Mouse (Mus musculus): ENCODE data around the gene Edc4.
"Not testable (repeated sequence)": the region's sequence is repeated elsewhere in the genome, so short reads cannot be mapped to it uniquely, and the experiment has no call there.

The Edc4 gene

GRCm38 (mm10) chr8:105880754-105881520 lies at the start of gene Edc4:
TSS of gene Edc4 (plus strand) at chr8:105880881.
- peak; percentile 84 for DNase-seq (ENCODE audit: low spot score in 2 of 2)

DNA sequence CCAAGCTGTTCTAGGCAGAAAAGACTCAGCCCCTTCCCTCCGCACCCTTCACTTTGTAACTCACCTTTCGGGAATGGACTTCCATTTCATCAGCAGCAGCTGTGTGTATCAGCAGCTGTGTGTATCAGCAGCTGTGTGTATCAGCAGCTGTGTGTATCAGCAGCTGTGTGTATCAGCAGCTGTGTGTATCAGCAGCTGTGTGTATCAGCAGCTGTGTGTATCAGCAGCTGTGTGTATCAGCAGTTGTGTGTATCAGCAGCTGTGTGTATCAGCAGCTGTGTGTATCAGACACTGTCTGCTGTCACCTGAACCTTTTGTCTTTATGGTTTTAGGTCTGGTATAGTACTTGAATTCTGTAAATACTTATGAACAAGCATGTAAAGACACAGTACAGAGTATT lies 46.9 kb upstream of the Edc4 start:
- DNase-seq (ENCODE audit: low spot score in 2 of 2), result not testable (repeated sequence)

- peak; percentile 67 to 76 for DNase-seq (ENCODE audit: low spot score in 2 of 2)
These were observed 45.4 kb upstream of the Edc4 start for GRCm38 (mm10) chr8:105835318-105835717.

- no peak for DNase-seq (ENCODE audit: low spot score in 2 of 2)
These were observed 43.7 kb upstream of the Edc4 start for GRCm38 (mm10) chr8:105836991-105837390.

- no peak for DNase-seq (ENCODE audit: low spot score in 2 of 2)
These were observed 41.5 kb upstream of the Edc4 start for GRCm38 (mm10) chr8:105839209-105839608.

- DNase-seq (ENCODE audit: low spot score in 2 of 2), result no peak
These were observed 34.0 kb upstream of the Edc4 start for GRCm38 (mm10) chr8:105846678-105847077.

DNA sequence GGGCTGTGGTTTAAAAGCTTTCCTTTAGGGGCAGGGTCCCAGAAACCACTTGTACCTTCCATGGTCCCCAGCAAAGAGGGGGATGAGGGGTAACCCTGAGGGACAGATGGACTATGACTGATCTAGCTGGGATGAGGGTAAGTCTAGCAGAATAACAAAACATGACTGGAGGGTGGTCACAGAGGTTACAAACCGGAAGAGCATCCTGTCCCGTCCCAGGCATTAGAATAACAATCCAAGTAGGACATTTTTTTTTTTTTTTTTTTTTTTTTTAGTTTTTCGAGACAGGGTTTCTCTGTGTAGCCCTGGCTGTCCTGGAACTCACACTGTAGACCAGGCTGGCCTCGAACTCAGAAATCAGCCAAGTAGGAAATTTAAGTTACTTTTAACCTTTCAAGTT lies 30.7 kb upstream of the Edc4 start:
- no peak for DNase-seq (ENCODE audit: low spot score in 2 of 2)

GRCm38 (mm10) chr8:105850611-105851010 lies 30.1 kb upstream of the Edc4 start:
- no peak for DNase-seq (ENCODE audit: low spot score in 2 of 2)

- DNase-seq (ENCODE audit: low spot score in 2 of 2), result peak; percentile 83 to 89
These were observed 29.0 kb upstream of the Edc4 start for GRCm38 (mm10) chr8:105851651-105852143.

GRCm38 (mm10) chr8:105852146-105852729 lies 28.4 kb upstream of the Edc4 start:
- DNase-seq (ENCODE audit: low spot score in 2 of 2), result no peak

- DNase-seq (ENCODE audit: low spot score in 2 of 2), result no peak
These were observed 27.5 kb upstream of the Edc4 start, which contains the start of gene Cenpt for GRCm38 (mm10) chr8:105853178-105853577. TSS of gene Cenpt (minus strand) at chr8:105853278.

GRCm38 (mm10) chr8:105854303-105854702 lies 26.4 kb upstream of the Edc4 start:
- DNase-seq (ENCODE audit: low spot score in 2 of 2), result no peak

GRCm38 (mm10) chr8:105854715-105855216 lies 25.9 kb upstream of the Edc4 start, which contains the start of gene Thap11:
TSS of gene Thap11 (plus strand) at chr8:105855132.
- DNase-seq (ENCODE audit: low spot score in 2 of 2), result peak; percentile 89 to 91

DNA sequence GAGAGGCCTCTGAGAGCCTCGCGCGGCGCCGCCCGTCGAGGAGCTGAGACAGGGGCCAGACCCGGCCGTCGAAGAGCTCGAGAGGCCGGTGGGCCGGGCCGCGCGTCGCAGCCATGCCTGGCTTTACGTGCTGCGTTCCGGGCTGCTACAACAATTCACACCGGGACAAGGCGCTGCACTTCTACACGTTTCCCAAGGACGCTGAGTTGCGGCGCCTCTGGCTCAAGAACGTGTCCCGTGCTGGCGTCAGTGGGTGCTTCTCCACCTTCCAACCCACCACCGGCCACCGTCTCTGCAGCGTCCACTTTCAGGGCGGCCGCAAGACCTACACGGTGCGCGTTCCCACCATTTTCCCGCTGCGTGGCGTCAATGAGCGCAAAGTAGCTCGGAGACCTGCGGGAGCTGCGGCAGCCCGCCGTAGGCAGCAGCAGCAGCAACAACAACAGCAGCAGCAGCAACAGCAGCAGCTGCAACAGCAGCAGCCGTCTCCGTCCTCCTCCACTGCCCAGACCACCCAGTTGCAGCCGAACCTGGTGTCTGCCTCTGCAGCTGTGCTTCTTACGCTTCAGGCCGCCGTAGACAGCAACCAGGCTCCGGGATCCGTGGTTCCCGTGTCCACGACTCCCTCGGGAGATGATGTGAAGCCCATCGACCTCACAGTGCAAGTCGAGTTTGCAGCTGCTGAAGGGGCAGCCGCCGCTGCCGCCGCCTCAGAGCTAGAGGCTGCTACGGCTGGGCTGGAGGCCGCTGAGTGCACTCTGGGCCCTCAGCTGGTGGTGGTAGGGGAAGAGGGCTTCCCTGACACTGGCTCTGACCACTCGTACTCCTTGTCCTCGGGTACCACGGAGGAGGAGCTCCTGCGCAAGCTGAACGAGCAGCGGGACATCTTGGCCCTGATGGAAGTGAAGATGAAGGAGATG lies 25.2 kb upstream of the Edc4 start:
- peak; percentile 32 to 43 for DNase-seq (ENCODE audit: low spot score in 2 of 2)

DNA sequence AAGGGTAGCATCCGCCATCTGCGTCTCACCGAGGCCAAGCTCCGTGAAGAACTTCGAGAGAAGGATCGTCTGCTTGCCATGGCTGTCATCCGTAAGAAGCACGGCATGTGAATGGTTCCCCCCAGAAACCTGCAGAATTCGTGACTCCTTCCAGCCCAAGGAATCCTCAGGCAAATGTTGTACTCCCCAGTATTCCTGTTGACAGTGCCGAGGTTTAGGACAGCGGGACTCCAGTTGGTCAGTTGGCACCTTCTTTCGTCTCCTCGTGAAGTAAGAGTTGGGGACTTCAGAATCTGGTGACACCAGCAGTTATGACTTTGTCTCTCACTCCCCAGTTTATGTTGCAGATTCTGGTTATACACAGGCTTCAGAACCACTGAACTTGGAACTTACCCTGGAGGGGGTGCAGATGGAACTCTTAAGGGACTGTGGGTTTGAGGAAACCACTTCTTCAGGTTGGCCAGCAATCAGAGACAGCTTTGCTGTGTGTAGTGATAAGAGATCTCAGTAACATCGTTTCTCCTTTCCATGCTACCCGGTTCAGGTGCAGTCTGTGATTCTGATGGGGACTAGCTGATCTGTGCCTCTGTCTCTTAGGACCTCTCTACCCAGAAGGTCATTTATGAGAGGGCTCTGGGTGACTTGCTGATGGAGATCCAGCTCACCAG lies 24.4 kb upstream of the Edc4 start:
- DNase-seq (ENCODE audit: low spot score in 2 of 2), result no peak

DNA sequence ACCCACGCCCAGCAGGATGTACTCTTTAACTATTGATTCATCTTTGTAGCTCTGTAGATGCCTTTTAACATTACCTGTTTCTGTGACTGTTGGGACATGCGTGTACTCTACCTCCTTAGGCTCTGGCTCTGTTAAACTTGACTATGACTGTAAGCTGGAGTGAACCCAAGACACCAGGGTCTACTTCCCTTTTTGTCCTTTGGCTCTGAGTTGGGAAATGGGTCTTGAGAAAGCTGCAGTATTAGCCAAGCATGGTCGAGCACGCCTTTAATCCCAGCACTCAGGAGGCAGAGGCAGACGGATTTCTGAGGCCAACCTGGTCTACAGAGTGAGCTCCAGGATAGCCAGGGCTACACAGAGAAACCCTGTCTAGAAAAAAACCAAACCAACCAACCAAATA lies 22.2 kb upstream of the Edc4 start:
- DNase-seq (ENCODE audit: low spot score in 2 of 2), result no peak

DNA sequence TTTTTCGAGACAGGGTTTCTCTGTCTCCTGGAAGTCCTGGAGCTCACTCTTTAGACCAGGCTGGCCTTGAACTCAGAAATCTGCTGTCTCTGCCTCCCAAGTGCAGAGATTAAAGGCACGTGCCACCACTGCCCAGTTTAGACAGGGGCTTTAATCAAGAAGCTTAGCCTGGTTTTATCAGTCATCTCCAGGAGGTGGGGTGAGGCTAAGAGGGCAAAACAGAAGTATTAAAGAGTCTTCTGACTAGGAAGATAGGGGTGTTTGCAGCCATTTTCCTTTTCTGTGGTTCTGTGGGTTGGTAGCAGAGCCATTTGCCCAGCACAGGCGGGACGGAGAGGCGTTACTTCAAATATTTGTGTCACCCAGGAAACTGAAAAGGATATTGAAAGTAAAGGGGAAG lies 21.4 kb upstream of the Edc4 start:
- no peak for DNase-seq (ENCODE audit: low spot score in 2 of 2)

DNA sequence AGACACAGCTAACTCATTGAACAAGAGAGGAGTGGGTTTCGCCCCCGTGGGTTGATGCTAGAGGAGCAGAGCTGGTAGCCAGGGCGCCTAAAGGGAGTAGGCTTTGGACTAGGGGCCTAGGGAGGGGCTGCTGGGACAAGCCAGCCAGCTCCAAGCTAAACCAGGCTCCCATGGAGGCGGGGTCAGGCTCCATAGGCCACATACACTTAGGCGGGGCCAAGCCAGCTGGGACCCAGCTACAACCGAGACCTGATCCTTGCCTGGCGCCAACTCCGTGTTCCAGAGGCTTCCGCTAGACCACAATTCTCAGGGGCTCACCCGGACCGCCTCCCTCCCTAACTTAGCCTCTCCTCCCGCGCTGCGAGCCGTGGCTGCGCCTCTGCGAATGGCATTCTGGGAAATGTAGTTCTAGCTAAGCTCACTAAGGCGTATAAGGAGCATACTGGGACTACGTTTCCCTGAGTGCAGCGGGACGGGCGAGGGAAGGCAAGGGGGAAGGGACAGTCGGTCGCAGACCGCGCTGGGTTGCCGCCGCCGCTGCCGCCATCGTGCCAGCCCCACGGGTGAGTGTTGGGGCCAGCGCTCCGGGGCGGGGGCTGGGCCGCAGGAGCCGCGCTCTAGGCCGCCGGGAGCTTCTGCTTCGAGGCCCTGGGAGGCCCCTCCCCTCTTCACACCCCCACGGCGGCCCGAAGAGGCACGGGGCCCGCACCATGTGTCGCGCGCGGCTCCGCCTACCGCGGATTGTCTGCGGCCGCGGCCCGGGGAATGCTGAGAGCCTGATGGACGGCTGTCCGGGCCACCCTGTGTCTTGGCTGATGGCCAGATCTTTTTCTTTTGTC lies 20.3 kb upstream of the Edc4 start, which contains the start of gene Nutf2:
TSS of gene Nutf2 (plus strand) at position 438 of the 839 bp plus-strand sequence.
- DNase-seq (ENCODE audit: low spot score in 2 of 2), result peak; percentile 89 to 96

DNA sequence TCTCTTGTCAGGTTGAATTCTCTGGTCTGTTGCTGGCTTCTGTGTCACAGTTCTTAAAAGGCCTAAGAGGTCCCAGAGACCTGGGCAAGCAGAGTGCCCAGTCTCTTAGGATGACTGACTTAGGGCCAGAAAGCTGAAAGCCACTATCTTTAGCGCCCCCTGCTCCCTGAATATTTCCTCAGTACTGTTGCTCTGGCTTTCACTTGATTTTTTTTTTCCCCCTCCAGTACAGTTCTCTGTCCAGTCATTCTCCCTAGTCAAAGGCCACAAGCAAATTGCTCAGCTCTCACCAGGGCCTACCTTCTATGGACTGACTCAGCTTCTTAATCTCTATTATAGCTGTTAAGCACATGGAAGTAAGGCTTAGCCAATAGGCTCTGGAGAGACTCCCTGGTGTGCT lies 18.7 kb upstream of the Edc4 start:
- DNase-seq (ENCODE audit: low spot score in 2 of 2), result no peak

DNA sequence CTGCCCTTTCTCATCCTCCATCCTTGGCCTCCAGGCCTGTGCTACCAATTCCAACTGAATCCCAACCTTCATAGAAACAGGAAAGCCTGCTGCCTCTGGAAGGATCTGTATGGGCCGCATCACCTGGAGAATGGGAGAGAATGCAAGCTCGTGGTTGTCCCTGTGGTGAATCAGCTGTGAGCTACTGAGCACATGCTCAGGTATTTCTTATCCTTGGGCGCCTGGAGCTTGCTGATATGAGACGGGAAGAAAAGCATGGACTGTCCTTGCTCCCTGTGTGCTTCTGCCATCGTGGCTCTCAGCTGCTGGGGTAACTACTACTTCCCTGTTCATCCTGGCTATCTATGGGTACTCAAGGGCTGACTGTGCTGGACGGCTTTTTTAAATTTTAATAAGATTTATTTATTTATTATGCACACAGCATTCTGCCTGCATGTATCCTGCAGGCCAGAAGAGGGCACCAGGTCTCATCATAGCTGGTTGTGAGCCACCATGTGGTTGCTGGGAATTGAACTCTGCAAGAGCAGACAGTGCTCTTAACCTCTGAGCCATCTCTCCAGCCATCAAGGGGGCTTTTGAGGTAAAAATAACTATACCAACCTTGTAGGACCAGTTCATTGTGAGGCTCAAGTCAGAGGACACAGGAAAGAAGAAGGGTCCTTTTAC lies 14.2 kb upstream of the Edc4 start:
- DNase-seq (ENCODE audit: low spot score in 2 of 2), result no peak
